9 mouse cellular contexts compared by ENCODE assay signal in the genomic region with DNA sequence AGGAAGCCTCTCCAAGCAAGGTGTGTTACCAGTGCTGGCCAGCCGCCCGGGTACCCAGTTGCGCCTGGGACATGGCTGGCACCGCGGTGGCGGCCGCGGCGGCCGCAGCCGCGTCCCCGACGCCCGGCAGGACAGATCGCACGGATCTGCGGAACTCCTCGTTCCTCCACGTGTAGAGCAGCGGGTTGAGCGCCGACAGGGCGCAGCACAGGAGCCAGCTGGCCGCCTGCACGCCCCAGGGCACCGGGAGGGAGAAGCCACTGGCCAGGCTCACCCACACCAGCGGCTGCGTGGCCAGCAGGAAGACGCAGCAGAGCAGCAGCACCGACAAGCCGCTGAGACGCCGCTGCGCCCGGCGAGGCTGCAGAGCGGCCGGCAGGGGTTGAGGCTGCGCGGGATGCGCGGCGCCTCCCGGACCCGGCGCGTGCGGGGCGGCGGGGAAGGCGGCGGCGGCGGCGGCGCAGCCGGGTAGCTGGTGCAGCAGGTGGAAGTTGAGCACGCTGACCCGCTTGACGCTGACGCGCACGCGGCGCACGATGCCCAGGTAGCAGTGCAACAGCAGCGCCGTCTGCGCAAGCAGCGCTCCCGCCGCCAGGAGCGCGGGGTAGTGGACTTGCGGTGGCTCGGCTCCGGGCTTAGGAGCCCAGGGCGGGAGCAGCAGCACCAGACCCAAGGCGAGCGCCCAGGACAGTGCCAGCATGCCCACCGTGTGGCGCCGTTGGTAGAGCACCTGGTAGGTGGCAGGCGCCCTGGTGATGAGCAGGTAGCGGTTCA. TPM values are rescaled to one million over a fixed set of nuclear protein-coding genes. Genes with fewer than 3 reads are reported as not detected.
DNase-seq lines count a peak whose midpoint lies in the region; ATAC-seq and TF ChIP-seq lines count a peak whose summit lies in the region.
"Had no signal": no experiment of that assay in that cellular context is flagged by ENCODE, and none has a peak within 500 bp of the region (broad histone marks: within the 10 kb centered on the region; RNA-seq: fewer than 3 reads in every experiment).

No protein-coding gene starts in this region.

- peak; percentile 61 for ATAC-seq in embryonic facial prominence, embryonic 11.5 days (replicated peaks; ENCODE audit: insufficient number of reproducible peaks, low FRiP score, low TSS enrichment, low read depth)
- peak; percentile 31; the same call in 1 of the 2 replicates for ATAC-seq in heart, embryonic 11.5 days (replicated peaks; ENCODE audit: insufficient number of reproducible peaks, low FRiP score, low TSS enrichment)
- ATAC-seq in kidney, embryonic 16.5 days (ENCODE audit: low FRiP score, low TSS enrichment) = peak; percentile 78
- peak; percentile 18; the same call in 1 of the 2 replicates for ATAC-seq in liver, embryonic 13.5 days (ENCODE audit: low read depth)

- H3K4me3 ChIP-seq in layer of hippocampus, adult 2 months = peak overlapping the region; percentile 51
- H3K4me3 ChIP-seq in embryonic facial prominence, embryonic 11.5 days (ENCODE audit: low read depth, low read length) = peak overlapping the region; percentile 48
- peak overlapping the region; percentile 58 for H3K4me3 ChIP-seq in heart, embryonic 11.5 days (ENCODE audit: low read depth, low read length)
- H3K4me3 ChIP-seq in kidney, embryonic 16.5 days (ENCODE audit: low read length) = peak overlapping the region; percentile 59
- H3K4me3 ChIP-seq in liver, embryonic 13.5 days (replicated peaks) = peak overlapping the region; percentile 52

- peaks cover 23% of the 10 kb centered on the region for H3K27me3 ChIP-seq in embryonic facial prominence, embryonic 11.5 days (ENCODE audit: control insufficient read depth, insufficient read depth, low read length)
- peaks cover 51% of the 10 kb centered on the region for H3K27me3 ChIP-seq in heart, embryonic 11.5 days (ENCODE audit: control insufficient read depth, insufficient read depth, low read length)
- H3K27me3 ChIP-seq in kidney, embryonic 16.5 days (ENCODE audit: insufficient read depth, low read length) = peaks cover 56% of the 10 kb centered on the region
- peaks cover 79% of the 10 kb centered on the region for H3K27me3 ChIP-seq in liver, embryonic 13.5 days
- H3K27me3 ChIP-seq: CH12.LX had no signal

- peaks cover 9% of the 10 kb centered on the region for H3K4me1 ChIP-seq in embryonic facial prominence, embryonic 11.5 days (ENCODE audit: control insufficient read depth, insufficient read depth, low read length)
- peaks cover 13% of the 10 kb centered on the region for H3K4me1 ChIP-seq in heart, embryonic 11.5 days (ENCODE audit: control insufficient read depth, insufficient read depth, low read length)
- peaks cover 22% of the 10 kb centered on the region for H3K4me1 ChIP-seq in kidney, embryonic 16.5 days (ENCODE audit: insufficient read depth, low read length)
- peaks cover 12% of the 10 kb centered on the region; the same call in 1 of the 2 replicates for H3K4me1 ChIP-seq in liver, embryonic 13.5 days (replicated peaks)

- no peaks in the 10 kb centered on the region for H3K9me3 ChIP-seq in embryonic facial prominence, embryonic 11.5 days (replicated peaks; ENCODE audit: control insufficient read depth, low read length)
- no peaks in the 10 kb centered on the region for H3K9me3 ChIP-seq in heart, embryonic 11.5 days (replicated peaks; ENCODE audit: control insufficient read depth, low read length)
- H3K9me3 ChIP-seq in kidney, embryonic 16.5 days (ENCODE audit: low read length) = no peaks in the 10 kb centered on the region
- no peaks in the 10 kb centered on the region for H3K9me3 ChIP-seq in liver, embryonic 13.5 days (replicated peaks)

- H3K4me2 ChIP-seq in embryonic facial prominence, embryonic 11.5 days (ENCODE audit: low read depth, low read length) = peak overlapping the region; percentile 99
- peak overlapping the region; percentile 99 for H3K4me2 ChIP-seq in heart, embryonic 11.5 days
- H3K4me2 ChIP-seq in kidney, embryonic 16.5 days (replicated peaks; ENCODE audit: low read depth, low read length) = peak overlapping the region; percentile 98
- peak overlapping the region; percentile 69 for H3K4me2 ChIP-seq in liver, embryonic 13.5 days

- DNase-seq in layer of hippocampus, adult 2 months (ENCODE audit: low spot score in 2 of 2) = peak in 1 of 2 experiments; percentile 19
- no peak for DNase-seq in layer of hippocampus, adult 9-10 months (ENCODE audit: low spot score)
- peak; percentile 58 for DNase-seq in embryonic facial prominence, embryonic 11.5 days (ENCODE audit: low spot score)
- DNase-seq in liver, embryonic 13.5 days = no peak
- peak; percentile 73 for DNase-seq in neural tube, embryonic 10.5 days (ENCODE audit: extremely low spot score, low spot score)
- DNase-seq in urinary bladder, postnatal 25 days (ENCODE audit: low spot score) = peak; percentile 24

- no peak overlapping the region for H3K27ac ChIP-seq in layer of hippocampus, adult 2 months
- no peak overlapping the region for H3K27ac ChIP-seq in embryonic facial prominence, embryonic 11.5 days (replicated peaks; ENCODE audit: low read depth, low read length)
- no peak overlapping the region for H3K27ac ChIP-seq in heart, embryonic 11.5 days (ENCODE audit: low read depth, low read length)
- H3K27ac ChIP-seq in kidney, embryonic 16.5 days (ENCODE audit: low read length) = no peak overlapping the region
- H3K27ac ChIP-seq in liver, embryonic 13.5 days = no peak overlapping the region

- no peak for TF ChIP-seq CTCF in layer of hippocampus, adult 2 months (conservative IDR thresholded peaks at IDR 0.05)

- under 1% methylated on average over 79 of the region's 86 CpGs for WGBS in embryonic facial prominence, embryonic 11.5 days
- 1% methylated on average over 86 of the region's 86 CpGs for WGBS in heart, embryonic 11.5 days (ENCODE audit: insufficient replicate concordance)
- under 1% methylated on average over 74 of the region's 86 CpGs for WGBS in kidney, embryonic 16.5 days
- WGBS in liver, embryonic 13.5 days (ENCODE audit: insufficient replicate concordance) = 1% methylated on average over 80 of the region's 86 CpGs

- peak overlapping the region; percentile 48 for H3K9ac ChIP-seq in embryonic facial prominence, embryonic 11.5 days (replicated peaks; ENCODE audit: low read length)
- H3K9ac ChIP-seq in heart, embryonic 11.5 days (ENCODE audit: low read depth, low read length) = peak overlapping the region; percentile 59
- peak overlapping the region; percentile 64 for H3K9ac ChIP-seq in kidney, embryonic 16.5 days (replicated peaks; ENCODE audit: low read length)
- H3K9ac ChIP-seq in liver, embryonic 13.5 days = peak overlapping the region; percentile 29; the same call in 1 of the 2 replicates

- no peaks in the 10 kb centered on the region for H3K36me3 ChIP-seq in embryonic facial prominence, embryonic 11.5 days (replicated peaks; ENCODE audit: control insufficient read depth, insufficient read depth, low read depth, low read length)
- no peaks in the 10 kb centered on the region for H3K36me3 ChIP-seq in heart, embryonic 11.5 days (ENCODE audit: control insufficient read depth, insufficient read depth, low read length)
- H3K36me3 ChIP-seq in kidney, embryonic 16.5 days (ENCODE audit: insufficient read depth, low read length) = no peaks in the 10 kb centered on the region
- H3K36me3 ChIP-seq in liver, embryonic 13.5 days = no peaks in the 10 kb centered on the region

RNA-seq across cellular contexts. Expression of a gene that starts 1.6 kb away (rescaled TPM):
- total RNA-seq in layer of hippocampus, adult 2 months (2021) = 1 to 10 TPM; 1.9 to 2.0 TPM
- 0.20 and 0.56 TPM in 2 replicates for polyA plus RNA-seq in embryonic facial prominence, embryonic 11.5 days (2014; fragmentation: Nextera tagmentation; extraction: Ambion mirVana)
- 0.11 and 0.34 TPM in 2 replicates for polyA plus RNA-seq in heart, embryonic 11.5 days (2014; fragmentation: Nextera tagmentation; extraction: Ambion mirVana)
- polyA plus RNA-seq in kidney, embryonic 16.5 days (2015; fragmentation: Nextera tagmentation; extraction: Ambion mirVana) = 0.41 and 1.6 TPM in 2 replicates
- 0.06 and 0.30 TPM in 2 replicates for polyA plus RNA-seq in liver, embryonic 13.5 days (2015; fragmentation: Nextera tagmentation; extraction: Ambion mirVana)
- total RNA-seq: CH12.LX had no signal

Comparison
In these comparisons a context has a peak if more than half of its experiments do, and no peak if none do; other contexts are left out.
1. DNase-seq: peak in embryonic facial prominence, embryonic 11.5 days (single experiment), neural tube, embryonic 10.5 days (single experiment) and urinary bladder, postnatal 25 days (single experiment); none in layer of hippocampus, adult 9-10 months (single experiment) and liver, embryonic 13.5 days (single experiment).
2. ATAC-seq: peak in every context shown above with its lines; median percentile 78 in kidney, embryonic 16.5 days; 61 in embryonic facial prominence, embryonic 11.5 days; 31 in heart, embryonic 11.5 days; 18 in liver, embryonic 13.5 days.
3. Peak in every context shown above with its lines, with median percentiles within 50 percentile points of each other: H3K4me3 ChIP-seq, H3K4me2 ChIP-seq and H3K9ac ChIP-seq.